Mouse (Mus musculus): ENCODE data around the gene Pdk4.

Gene Pdk4

GRCm38 (mm10) chr6:5495961-5496853 lies at the start of gene Pdk4:
Gene Pdk4 (minus strand): TSS chr6:5496309.
- DNase-seq (ENCODE audit: low spot score in 2 of 2) = peak in 1 of 2 experiments; percentile 42

DNA sequence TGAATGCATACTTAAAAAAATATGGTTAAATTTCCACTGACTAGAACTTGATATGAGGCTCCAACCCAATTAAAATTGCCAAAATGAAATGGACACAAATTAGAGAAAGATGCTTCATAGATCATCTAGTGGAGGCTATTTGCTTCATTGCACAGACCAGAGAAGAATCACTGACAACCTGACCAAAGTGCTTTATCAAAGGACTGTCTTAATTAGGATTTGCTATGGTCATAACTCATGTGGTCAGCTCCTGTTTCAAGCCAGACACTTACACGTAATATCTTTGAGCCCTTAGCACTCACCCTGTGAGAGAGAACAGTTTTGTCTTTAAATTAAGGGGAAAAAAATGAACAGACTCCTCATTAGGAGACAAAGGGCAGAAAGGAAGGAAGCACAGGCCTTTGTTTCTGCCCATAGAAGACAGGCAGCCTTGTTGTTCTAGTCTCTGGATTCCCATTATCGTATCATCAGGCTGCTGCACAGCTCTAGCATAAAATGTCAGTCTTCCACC lies 41.8 kb upstream of the Pdk4 start:
- DNase-seq (ENCODE audit: low spot score in 2 of 2) = no peak

- no peak for DNase-seq (ENCODE audit: low spot score in 2 of 2)
These were observed 39.6 kb upstream of the Pdk4 start for GRCm38 (mm10) chr6:5535754-5536153.

DNA sequence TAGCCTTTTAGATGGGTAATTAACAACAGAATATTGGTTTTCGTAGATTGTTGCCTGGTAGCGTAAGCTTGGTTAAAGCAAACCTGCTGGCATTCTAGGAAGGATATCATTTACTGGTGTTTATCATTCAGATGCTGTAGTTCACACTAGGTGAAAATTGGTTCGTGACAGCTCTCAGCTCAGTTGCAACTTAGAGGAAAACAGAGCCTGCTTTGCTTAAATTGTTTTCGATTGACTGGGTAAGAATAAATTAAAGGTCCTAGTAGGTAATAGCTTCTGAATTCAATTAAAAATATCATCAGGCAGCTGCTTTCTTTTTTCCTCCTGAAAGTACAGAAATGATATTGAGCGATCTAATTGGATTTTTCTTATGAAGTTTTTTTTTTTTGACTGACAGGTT lies 21.0 kb upstream of the Pdk4 start:
- no peak for DNase-seq (ENCODE audit: low spot score in 2 of 2)

- DNase-seq (ENCODE audit: low spot score in 2 of 2) = peak in 1 of 2 experiments; percentile 46
These were observed 13.6 kb upstream of the Pdk4 start for GRCm38 (mm10) chr6:5509757-5510156.

DNA sequence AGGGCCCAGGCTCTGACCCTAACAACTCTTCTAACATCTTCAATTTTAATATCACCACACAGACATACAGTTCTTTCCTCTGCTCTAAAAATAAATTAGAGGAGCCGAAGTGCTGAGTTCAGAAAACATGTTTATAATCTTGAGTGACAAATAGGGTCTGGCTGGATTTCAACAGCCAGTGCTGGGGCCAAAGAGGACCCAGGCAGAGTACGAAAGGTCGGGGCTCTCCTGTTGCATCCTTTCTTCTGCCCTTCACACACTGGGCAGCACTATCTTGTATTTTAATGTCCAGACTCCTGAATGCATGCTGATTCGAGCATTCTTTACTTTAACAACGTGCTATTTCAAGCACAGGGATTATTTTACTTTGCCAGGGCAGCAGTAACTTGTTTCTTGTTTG lies 13.2 kb upstream of the Pdk4 start:
- DNase-seq (ENCODE audit: low spot score in 2 of 2) = no peak

DNA sequence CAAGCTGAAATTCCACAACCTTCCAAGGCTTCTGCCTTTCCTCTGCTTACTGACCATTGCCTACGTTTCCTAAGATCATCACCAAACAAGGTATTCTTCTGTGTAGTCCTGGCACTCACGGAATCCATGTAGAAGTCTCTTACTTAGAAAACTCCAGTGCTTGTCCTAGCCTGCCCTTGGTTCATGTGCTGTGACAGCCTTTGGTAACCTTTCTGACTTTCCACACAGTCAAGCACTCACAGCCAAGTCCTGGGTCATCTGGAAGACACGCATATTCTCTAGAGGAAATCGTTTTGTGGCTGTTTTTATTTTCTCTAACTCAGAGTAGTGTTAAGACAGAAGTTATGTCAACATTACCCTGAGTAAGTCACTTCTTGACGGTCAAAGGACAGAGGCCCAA lies 11.7 kb upstream of the Pdk4 start:
- no peak for DNase-seq (ENCODE audit: low spot score in 2 of 2)

- no peak for DNase-seq (ENCODE audit: low spot score in 2 of 2)
These were observed 10.2 kb upstream of the Pdk4 start for GRCm38 (mm10) chr6:5506271-5506670.

- DNase-seq (ENCODE audit: low spot score in 2 of 2) = no peak
These were observed 6.7 kb upstream of the Pdk4 start for GRCm38 (mm10) chr6:5502810-5503209.

GRCm38 (mm10) chr6:5501551-5501950 lies 5.4 kb upstream of the Pdk4 start:
- DNase-seq (ENCODE audit: low spot score in 2 of 2) = no peak

GRCm38 (mm10) chr6:5498740-5499139 lies 2.6 kb upstream of the Pdk4 start:
- no peak for DNase-seq (ENCODE audit: low spot score in 2 of 2)

GRCm38 (mm10) chr6:5496854-5497235 lies 736 bp upstream of the Pdk4 start:
- no peak for DNase-seq (ENCODE audit: low spot score in 2 of 2)

DNA sequence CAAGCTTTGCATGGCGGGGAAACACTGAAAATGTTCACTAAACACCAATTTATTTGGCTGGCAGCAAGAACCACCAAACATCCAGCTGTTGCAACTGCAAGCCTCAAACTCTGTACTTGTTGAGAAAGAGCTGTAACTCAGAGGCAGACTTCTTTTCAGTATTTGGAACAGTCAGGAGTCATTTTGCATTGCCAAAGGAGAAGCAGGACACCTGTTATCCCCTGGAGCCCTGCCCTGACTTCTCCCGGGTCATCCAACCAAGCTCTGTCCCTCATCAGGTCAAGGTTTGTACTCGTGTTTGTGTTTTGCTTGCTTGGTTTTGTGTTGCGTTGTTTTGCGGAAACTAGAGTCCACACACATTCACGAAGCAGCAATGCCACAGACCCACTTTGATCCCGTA lies 11.1 kb downstream of the Pdk4 start:
- DNase-seq (ENCODE audit: low spot score in 2 of 2) = no peak

GRCm38 (mm10) chr6:5482270-5482783 lies 13.8 kb downstream of the Pdk4 start:
- DNase-seq (ENCODE audit: low spot score in 2 of 2) = no peak

- no peak for DNase-seq (ENCODE audit: low spot score in 2 of 2)
These were observed 15.0 kb downstream of the Pdk4 start for GRCm38 (mm10) chr6:5481066-5481465.

- DNase-seq (ENCODE audit: low spot score in 2 of 2) = no peak
These were observed 22.1 kb downstream of the Pdk4 start for GRCm38 (mm10) chr6:5474021-5474420.

DNA sequence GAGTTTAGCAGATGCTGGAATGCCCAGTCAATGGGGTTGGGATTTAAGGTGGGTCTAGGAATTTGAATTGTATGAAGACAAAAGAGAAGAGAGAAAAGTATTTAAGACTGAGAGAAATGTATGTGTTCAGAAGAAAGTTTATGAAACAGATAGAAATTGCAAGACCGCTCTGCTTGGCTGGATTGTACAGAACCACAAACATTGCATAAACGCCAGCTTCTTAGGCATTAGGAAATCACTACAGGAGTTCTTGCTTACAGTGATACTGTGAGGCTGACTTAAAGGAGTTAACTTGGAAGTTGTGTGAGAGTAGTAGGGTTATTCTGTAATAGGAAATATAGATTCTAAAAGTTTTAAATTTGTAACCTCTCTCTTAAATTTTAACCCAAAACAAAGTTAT lies 23.4 kb downstream of the Pdk4 start:
- DNase-seq (ENCODE audit: low spot score in 2 of 2) = no peak

DNA sequence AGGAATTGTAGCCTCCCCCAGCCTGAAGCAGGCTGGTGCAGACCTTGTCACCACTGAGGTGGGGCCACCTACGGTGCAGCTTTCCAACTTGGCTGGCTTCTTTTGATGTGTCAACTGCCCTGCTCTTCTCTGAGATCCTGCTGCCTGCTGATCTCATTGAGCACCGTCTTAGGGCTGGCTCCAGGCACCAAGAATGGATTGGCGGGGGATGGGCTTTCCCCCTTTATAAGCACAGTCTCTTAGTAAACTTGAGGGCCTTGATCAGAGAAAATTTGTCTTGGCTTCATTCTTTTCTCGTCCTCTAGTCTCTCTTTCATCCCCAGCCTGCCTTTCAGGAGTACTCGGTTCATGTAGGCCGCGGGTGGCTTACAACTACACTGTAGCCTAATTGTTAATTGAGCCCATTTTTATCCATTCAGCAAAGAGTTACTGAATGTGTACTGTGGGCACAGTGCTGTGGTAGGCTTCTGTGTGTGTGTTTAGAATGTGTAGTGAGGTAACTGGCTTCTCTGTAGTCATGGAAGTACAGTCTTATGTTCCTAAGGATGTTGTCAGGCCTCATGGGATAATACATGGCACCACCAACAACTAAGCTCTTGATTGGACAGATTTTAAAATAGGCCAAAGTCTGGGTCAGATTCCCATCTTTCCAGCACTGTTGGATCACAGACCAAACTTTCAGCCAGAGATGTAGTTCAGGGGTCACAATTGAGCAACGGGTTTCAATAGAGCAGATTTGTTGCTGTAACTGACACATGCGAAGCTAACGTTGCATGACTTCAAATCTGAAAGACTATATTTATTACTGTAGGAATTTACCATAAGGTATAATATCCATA lies 25.4 kb downstream of the Pdk4 start:
- DNase-seq (ENCODE audit: low spot score in 2 of 2) = no peak

DNA sequence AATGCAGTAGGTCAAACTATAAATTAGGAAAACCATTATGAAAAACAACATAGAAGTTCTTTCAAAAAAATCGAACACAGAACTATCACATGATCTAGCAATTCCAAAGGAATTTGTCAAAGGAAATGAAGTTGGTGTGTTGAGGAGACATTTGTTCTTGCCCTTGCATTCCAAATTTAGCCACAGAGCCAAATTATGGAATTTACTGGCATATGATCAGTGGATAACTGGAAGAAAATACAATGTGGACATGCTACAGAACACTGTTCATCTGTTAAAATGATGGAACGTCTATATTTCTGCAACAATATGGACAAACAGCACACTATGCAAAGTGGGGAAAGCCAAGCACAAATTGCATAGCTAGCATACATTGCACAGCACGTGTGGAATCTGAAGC lies 40.3 kb downstream of the Pdk4 start:
- no peak for DNase-seq (ENCODE audit: low spot score in 2 of 2)

DNA sequence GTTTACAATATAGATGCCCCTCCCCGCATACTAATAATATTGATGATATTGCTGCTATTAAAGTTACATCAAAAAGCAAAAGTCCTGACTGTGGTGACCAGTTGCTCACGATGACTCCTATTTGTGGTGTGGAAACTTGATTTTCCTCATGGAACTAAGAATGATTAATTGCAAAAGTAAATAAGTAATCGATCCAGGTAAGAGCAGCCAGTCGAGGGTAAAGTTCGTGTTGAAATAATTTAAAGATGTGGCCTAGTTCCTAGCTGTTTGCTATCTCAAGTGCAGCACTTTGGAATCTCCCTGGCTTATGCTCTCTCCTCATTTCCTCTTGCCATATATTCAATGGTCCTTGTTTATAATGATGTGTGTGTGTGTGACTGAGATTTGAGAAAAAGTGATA lies 46.2 kb downstream of the Pdk4 start:
- no peak for DNase-seq (ENCODE audit: low spot score in 2 of 2)

GRCm38 (mm10) chr6:5448396-5448795 lies 47.7 kb downstream of the Pdk4 start:
- no peak for DNase-seq (ENCODE audit: low spot score in 2 of 2)

- DNase-seq (ENCODE audit: low spot score in 2 of 2) = no peak
These were observed 48.6 kb downstream of the Pdk4 start for GRCm38 (mm10) chr6:5447546-5447945.
